Mouse (Mus musculus) testis, postnatal 10 days (tissue): Measurements from ENCODE around the gene Sdccag8.
"Not testable (repeated sequence)": the region's sequence is repeated elsewhere in the genome, so short reads cannot be mapped to it uniquely, and the experiment has no call there.

Source experiments
- DNase-seq: peaks from one replicate; pipeline ENCODE4 v3.0.0; 2021; ENCODE audit warnings: low spot score

The Sdccag8 gene

DNA sequence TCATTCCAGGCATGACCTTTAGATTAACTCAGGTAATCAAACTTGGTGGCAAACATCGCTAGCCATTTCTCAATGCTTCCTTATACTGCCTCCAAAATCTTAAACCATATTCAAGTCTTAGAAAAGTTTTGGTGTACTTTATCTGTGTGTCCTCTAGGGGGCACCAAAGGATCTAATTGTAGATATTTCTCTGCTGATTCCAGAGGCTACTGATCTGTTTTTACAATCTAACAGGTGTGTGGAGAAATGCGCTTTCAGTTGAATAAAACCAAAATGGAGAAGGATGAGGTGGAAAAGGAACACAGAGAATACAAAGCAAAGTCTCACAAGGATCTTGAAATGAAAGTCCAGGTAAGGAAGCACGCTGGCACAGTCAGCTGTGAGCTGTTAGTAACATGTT is 63.3 kb downstream of the Sdccag8 start:
- no peak for DNase-seq

DNA sequence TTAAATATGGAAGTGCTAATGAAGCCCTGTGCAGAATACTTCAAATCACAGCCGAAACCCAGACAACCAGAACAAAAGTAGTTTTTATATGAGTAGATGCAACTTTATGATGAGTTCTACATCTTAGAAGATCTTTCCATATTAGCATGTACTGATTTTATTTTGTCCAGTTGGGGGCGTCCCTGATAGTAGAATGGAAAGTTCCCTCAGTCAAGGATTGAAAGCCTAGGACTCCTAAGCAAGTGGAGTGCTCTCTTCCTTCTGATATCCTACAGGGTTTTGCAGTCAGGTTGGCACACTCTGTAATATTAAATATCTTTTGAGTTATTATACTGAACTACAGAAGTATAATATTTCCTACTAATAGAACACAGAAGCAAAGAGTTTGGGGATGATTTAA is 64.5 kb downstream of the Sdccag8 start:
- DNase-seq: no peak

DNA sequence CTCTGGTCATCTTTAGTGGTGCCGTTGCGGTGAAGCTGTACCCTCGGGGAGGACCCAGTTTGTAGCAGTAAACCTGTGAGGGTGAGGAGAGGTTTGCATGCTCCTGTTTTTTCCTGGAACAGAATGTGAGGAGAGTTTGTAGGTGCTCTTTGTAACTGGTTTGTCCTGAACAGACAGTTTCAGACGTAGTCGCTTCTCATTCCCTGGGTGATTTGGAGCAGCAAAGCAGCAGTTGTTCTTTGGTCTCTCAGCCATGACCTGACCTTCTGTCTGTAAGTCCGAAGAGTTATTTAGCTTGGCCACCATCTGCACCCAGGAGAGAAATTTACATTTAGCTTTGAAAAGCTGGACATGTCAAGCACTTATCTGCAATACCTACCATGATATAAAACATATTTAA is 65.2 kb downstream of the Sdccag8 start:
- DNase-seq: no peak

DNA sequence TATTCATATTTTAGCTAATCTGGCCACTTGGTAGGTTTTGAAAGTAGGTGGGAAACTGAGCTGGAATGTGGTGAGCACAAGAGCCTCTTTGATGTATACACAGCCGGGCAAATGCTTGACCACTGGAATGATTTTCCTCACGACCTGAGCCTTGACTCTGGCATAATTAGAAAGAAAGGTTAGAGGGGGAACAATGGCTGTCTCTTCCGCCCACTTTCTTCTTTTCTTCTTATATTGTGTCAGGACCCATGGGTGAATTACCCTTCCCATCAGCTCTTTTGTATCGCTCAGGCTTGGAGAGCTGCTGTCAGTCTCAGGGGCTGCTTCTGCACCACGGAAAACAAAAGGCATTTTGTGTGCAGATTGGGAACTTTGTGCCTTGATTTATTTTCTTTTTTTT is 65.6 kb downstream of the Sdccag8 start:
- DNase-seq: no peak

DNA sequence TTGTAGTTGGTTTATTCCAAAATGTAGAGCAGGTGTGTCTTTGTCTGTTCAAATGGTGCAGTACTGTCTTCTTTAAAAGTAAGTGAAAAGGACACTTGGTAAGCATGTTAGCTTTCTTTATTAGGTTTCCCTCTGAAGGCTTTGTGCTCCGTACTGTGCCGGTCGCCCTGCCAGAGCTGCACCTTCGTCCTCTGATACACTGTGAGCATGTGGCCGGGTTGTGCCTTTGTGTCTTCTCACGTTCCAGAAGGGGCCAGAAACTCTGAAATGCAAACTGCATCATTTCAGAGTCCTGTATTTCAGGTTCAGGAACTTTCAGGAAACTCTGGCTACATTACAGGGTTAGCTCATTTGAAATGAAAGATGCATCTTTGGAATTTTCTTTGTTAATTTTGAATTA is 66.5 kb downstream of the Sdccag8 start:
- DNase-seq: no peak

DNA sequence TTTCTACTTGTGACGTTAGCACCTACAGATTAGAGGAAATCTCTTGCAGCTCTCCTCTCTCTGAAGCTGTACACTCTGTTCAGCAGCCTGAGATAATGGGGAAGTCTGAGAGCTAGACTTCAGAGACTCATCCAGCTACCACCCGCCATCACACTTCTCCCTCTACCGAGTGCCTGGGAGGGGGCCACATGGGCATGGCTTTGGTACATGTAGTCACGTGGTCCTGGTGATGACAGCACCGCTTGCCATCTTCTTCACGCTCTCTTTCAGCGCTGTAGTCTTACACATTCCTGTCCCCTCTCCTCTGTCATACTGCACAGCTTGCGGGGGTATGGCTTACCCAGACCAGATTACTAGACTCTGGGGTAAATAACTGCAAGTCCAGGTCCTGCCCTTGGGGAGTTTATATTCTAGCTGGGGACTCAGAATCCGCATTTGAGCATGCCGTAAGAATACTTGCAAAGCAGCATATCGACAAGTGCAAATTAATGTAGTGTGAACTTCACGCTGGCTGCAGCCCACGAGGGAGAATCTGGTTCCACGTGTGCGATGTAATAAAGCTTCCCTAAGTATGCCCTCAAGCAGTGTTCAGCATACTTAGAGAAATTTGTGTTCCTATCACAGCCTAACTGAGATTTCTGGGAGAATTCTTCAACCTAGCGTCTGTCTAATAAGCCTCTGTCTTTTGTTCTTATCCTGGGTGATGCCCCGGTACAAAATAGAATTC is 70.9 kb downstream of the Sdccag8 start:
- no peak for DNase-seq

DNA sequence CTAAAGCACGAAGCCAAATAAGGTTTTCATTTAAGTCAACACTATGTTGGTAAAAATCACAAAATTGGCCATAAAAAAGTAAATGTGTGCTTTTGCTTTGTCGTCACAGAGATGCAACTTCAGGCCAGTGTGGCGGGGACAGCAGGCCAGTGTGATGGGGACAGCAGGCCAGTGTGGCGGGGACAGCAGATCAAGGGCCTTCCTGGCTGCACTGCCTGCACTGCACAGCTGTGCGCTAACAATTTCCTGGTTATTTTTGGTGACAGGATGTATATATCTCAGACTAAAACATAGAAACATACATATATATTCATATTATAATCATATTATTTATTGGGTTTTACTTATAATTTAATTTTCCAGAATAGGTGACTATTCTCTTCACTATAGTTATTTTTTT is 71.5 kb downstream of the Sdccag8 start:
- DNase-seq: no peak

DNA sequence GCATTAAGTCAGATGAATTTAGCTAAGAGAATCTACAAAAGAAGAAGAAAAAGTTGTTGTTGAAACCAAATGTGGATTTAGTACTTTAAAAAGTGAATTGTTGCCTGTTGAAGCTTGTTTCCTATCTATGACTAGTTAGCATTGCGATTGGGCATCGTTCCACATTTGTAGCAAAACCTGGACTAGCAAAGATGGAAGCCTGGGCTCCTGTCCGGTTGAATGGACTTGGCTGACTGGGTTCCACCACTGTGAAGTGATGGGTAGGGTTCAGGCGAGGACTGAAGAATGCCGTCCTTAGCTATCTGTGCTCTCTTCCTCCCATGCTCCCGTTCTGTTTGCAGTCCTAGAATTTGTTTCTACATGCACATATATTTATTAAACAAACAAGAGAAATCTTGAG is 89.3 kb downstream of the Sdccag8 start:
- DNase-seq: no peak

DNA sequence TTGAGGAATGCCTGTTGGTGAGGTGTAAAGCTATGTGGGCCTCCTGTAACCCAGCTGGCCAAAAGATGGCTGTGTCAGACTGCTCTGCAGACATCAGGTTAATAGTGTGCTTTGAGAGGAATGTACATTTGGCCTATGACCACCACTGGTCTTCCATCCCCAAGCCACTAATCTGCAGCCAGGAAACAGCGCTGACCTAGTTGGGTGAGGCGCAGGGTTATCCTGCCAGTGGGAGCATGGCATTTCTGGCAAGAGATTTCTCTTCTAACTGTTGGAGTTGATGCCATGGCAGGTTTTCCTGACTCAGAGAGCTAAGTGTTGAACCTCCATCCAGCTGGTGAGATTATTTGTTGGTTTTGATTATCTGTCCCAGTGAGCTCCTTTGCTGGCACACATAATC is 101.5 kb downstream of the Sdccag8 start:
- DNase-seq: no peak

DNA sequence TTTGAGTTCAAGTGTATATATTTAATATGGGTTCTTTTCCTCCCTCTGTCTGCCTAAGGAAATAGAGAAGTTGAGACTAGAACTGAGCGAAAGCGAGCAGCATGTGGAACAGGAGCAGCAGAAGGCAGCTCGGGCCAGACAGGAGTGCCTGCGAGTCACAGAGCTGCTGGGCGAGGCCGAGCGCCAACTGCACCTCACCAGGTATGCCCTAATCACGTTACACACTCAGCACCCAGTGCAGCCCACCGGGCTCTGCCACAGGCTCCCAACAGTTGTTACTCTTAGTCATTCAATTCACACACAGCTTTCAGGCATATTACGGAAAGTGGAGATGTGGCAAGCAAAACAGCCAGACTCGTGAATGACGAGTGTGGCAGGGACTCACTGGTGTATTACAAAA is 105.0 kb downstream of the Sdccag8 start:
- DNase-seq: no peak

DNA sequence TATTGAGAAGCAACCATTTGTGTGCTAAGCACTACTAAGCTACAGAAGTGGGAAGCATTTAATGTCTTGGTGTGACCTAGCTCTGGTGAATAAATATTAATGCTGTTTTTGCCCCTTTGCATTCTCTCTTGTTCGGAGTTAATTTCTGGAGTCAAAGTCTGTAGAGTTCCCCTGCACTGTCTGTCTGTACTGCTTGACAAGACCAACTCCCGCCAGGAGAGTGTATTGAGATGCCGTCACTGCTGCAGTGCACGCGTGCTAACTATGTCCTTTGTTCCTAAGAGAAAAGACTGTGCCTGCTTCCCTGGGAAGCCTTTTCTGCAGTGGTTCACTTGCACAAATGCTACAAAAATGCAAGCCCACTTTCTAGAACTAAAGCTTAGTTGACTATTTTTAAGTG is 108.4 kb downstream of the Sdccag8 start:
- DNase-seq: no peak

DNA sequence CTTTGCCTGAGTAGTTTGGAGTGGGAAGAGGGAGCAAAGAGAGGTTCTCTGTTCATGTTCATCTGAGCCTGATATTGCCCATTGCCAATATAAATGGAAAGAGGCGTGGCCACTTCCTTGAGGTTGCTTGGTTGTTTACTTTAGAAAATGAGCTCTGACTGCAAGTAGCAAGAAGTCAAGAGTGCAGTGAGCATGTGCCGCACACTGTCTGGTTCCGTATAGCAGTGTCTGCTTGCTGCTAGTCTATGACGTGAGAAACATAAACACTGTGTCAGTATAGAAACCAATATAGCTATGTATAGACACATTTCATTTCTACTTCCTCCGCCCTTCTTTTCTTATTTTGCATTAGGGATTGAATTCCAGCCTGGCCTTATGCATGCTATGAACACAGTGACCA is 111.5 kb downstream of the Sdccag8 start:
- DNase-seq: no peak

DNA sequence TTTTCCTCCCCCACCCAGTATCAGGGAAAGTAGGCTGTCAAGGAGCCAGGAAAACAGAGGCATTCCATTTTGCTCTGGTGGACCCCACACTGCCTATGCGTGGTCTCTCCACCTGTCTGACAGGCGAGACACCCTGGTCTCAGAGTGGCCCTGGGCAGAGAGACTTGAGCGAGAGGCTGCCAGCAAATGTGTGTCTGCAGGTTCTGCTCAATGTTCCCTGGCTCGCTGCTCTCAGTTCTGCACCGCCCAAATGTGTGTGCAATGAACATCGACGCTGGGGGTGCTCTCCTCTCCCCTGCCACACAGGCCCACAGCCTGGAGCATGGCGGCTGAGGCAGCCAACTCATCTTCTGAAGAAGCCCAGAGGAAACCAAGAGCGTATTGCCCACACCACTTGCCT is 112.9 kb downstream of the Sdccag8 start:
- DNase-seq: no peak

DNA sequence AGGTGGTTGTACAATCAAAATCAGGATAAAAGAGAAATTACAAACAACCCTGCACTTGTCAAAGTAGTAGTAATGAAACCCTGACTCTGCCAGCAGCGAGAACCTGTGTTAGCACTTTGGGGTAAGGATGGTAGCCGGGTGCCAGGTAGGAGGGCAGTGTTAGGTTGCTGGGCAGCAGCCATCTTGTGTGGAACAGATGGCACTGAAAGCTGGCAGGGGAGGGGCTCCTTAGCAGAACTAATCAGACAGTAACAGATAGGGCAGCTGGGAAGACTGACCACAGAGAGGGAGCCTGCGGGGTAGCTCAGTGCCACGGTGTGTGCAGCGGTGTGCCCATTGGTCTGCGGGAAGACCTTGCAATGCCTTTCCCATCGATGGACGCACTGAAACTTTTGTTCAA is 115.2 kb downstream of the Sdccag8 start:
- DNase-seq: no peak

DNA sequence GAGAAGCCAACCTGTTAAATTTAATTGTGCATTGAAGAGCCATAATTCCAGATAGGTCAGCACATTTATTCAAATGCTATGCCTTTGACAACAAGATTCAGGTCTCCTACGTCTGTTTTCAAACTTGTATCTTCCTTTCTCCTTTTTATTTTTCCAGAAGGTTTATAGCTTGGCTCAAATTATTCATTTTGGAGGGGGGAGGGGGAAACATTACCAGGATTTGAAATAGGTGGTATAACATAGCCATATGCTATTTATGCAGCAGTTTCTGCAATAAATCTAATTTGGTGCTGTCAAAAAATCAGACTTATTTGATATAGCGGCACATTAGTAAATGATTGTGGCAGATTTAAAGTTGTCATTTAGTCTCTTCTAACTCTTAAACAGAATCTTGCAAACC is 116.1 kb downstream of the Sdccag8 start:
- DNase-seq: no peak

DNA sequence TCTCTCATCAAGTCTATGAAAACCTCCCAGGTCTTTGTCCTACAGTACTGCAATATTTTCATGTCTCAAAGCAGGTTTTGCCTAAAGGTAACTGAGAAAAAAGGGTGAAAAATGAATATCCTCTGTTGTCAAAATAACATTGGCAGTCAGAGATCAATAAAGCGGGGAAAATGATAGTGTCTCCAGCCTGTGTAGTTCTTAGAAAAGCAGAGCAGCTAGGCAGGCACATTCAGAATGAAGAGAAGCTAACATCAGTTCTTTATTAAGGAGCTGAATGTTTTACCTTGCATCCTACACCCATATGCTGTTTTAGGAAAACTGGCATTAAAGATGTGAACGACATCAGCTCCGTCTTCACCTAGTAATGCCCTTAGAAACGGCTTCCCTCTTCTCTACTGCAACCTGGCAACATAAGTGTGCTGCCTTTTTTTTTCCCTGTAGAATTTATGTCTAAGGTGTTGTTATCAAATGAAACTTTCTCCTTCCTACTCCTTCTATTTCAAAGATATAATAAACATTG is 116.6 kb downstream of the Sdccag8 start:
- DNase-seq: no peak

DNA sequence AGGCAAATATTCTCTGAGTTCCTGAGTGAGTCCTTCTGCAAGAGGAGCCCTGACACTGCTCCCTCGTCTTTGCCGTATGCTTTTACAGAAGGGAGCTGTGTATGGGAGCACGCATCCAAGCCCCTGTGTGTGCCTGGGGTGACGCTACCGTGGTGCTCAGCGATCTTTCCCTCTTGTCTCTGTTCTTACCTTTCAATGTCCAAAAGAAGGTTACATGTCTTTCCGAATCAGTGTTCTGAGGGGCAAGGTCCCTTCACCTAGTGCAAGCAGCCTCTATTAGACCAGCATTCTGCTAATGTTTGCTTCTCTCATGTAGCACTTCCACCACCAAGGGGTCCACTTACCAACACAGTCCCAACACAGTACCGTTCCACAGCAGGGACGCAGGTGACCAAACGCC is 117.1 kb downstream of the Sdccag8 start:
- no peak for DNase-seq

DNA sequence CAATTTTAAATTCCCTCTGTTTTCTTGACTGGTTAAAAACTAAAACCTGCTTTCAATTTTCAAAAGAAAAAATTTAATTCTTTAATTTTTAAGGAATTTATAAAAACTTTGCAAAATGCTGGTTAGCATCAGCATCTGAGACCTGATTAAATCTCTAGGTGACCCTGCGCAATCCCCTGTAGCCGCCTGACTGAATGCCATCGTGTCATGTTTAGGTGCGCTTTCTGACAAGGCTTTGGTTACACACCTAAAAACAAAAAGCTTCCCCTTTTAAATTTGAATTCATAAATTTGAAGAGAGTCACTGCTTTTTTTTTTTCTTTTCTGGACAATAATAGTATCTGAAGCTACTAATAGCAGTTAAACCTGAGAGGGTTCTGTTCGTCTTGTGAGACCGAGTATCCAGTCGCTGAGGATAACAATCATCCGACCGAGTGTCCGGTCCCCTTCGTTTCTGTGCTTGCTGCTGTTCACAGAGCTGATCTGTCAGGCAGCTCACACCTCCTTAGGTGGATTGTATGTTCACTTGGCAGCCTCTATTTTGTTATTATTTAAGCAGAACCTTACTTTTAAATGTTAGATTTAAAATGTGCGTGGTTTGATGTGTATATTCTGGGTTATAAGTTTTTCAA is 118.0 kb downstream of the Sdccag8 start:
- no peak for DNase-seq

DNA sequence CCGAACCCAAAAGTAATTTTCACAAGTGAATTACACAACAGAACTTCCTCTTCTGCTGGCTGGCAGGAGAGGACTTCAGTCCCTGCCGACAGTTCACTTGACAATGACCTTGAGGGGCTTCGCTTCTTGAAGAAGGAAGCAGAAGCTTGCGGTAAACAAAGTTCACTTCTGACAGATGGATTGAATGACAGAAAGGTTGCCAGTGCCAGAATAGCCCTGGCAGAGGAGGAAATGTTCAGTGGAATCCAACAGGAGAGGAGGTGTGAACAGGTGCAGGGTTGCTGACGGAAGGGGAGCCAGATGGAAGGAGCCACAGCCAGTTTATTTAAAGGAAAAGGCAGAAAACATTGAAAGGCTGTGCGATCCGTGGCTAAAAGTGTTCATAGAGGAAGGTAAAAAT is 118.9 kb downstream of the Sdccag8 start:
- no peak for DNase-seq

DNA sequence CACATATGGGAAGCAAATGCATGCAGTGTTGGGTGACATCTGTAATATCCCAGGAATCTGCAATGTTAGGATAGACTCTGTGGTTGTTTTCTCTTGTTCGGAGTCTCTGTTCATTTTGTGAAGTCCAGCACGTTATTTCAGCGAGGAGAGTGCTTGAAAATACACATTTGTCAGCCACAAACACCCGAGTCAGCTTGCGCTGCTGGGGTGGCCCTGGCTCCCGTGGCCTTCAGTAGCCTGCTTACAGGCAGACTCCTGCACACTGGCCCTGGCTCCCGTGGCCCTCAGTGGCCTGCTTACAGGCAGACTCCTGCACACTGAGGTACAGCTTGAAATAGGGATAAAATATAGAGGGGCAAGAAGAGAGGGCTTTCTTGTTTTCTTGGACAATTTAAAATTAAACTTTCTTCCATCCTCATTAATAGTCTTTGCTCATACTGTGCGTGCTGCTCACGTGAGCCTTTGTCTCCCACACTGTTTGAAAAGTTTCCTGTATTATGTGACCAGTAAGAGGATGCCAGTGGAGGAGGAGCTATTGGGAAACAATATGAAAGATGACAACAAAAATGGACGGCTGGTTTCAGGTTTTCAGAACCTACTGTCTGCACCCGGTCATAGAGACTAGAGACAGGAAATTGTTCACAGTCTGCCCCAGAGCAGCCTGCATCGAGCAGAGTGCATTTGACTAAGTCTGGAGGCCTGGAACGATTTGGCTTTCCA is 119.7 kb downstream of the Sdccag8 start:
- DNase-seq: no peak

DNA sequence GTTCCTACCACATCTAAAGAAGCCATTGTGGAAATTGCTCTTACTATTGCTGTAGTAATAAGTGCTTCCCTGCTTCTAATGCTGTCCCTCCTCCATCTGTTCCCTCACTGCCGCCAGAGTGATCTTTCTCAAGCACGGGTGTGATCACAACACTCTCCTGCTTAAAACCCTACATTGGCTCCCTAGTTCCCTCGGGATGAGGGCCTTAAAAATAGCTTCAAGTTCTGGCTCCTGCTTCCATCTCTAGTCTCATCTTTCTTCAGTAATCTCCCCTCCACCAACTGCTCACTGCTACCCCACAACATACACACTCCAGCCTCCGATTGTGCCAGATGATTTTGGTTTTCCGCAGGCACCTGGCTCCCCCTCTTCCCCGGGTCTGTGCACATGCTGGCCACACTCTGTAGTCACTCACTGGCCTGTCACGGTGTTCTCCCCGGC is 125.5 kb downstream of the Sdccag8 start:
- no peak for DNase-seq

DNA sequence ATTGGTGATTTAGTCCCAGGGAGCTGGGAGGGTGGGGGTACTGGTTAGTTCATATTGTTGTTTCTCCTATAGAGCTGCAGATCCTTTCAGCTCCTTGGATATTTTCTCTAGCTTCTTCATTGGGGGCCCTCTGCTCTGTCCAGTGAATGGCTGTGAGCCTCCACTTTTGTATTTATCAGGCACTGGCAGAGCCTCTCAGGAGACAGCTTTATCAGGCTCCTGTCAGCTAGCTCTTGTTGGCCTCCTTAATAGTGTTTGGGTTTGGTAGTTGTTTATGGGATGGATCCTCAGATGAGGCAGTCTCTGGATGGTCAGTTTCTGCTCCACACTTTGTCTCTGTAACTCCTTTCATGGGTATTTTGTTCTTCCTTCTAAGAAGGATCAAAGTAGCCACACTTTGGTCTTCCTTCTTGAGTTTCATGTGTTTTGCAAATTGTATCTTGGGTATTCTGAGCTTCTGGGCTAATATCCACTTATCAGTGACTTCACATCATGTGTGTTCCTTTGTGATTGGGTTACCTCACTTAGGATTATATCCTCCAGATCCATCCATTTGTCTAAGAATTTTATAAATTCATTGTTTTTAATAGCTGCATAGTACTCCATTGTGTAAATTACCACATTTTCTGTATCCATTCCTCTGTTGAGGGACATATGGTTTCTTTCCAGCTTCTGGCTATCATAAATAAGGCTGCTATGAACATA is 127.0 kb downstream of the Sdccag8 start:
- not testable (repeated sequence) for DNase-seq

DNA sequence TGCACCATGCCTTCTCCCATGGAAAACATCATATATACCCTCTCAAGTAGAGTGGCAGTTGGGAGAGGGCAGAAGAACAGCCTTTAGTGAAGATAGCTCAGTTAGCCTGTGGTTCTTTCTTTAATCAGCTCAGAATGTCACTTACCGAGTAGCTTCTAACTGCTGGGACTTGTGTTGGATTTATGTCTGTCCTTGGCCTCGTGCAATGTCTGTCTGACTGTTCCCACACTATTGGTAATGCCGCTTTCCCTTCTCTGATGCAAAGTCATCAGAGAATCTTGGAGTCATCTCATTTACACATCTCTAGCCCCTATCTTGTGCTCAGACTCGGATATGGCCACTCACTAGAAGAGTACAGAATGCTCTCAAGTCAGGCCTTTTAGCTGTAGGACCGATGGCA is 128.7 kb downstream of the Sdccag8 start:
- no peak for DNase-seq
